Mouse (Mus musculus) ES-Bruce4 (cell line): Measurements from ENCODE around the gene Spag16. TPM values are rescaled to one million over a fixed set of nuclear protein-coding genes. Genes with fewer than 3 reads are reported as not detected.

Experiments
- H3K27ac ChIP-seq: 2 replicates; pipeline ENCODE4 v1.5.1; 2012; ENCODE audit warnings: low read length, inconsistent platforms; ENCODE audit not compliant: insufficient read depth
- H3K27me3 ChIP-seq: 2 replicates; pipeline ENCODE4 v1.6.1; 2012; ENCODE audit warnings: mild to moderate bottlenecking, low read length, inconsistent platforms; ENCODE audit not compliant: control insufficient read depth, poor library complexity, insufficient read depth, severe bottlenecking
- H3K36me3 ChIP-seq: 2 replicates; pipeline ENCODE4 v1.6.1; 2012; ENCODE audit warnings: inconsistent platforms, mild to moderate bottlenecking, low read length, moderate library complexity; ENCODE audit not compliant: control insufficient read depth, poor library complexity, insufficient read depth, severe bottlenecking
- H3K4me1 ChIP-seq: one replicate; pipeline ENCODE4 v1.8.1; 2011; ENCODE audit warnings: low read length; ENCODE audit not compliant: control insufficient read depth, insufficient read depth
- H3K4me3 ChIP-seq: 2 replicates; pipeline ENCODE4 v1.5.1; 2011; ENCODE audit warnings: low read depth, mild to moderate bottlenecking, low read length
- H3K9ac ChIP-seq: 2 replicates; pipeline ENCODE4 v1.6.1; 2012; ENCODE audit warnings: low read depth, mild to moderate bottlenecking, inconsistent platforms; ENCODE audit not compliant: poor library complexity, severe bottlenecking
- H3K9me3 ChIP-seq: replicated peaks from 2 replicates; pipeline ENCODE4 v1.6.1; 2012; ENCODE audit warnings: mild to moderate bottlenecking, low read length, inconsistent platforms; ENCODE audit not compliant: control insufficient read depth, poor library complexity, insufficient read depth, severe bottlenecking
- CTCF ChIP-seq: IDR thresholded peaks from one replicate; pipeline ENCODE4 v1.8.1; 2011; ENCODE audit warnings: low read depth, low read length
- EP300 ChIP-seq: IDR thresholded peaks from 2 replicates; pipeline ENCODE4 v1.6.1; 2011; ENCODE audit warnings: low read depth, low read length; ENCODE audit not compliant: insufficient read depth
- POLR2A ChIP-seq: IDR thresholded peaks from one replicate; pipeline ENCODE4 v1.8.1; 2011; ENCODE audit warnings: low read length; ENCODE audit not compliant: insufficient read depth
- polyA plus RNA-seq: library from polyadenylated mRNA; stranded (reverse); fragments of >200 nt; gene quantifications from 2 replicates; pipeline ENCODE4 v1.2.4, GENCODE M21; 2011; ENCODE audit warnings: low read depth; ENCODE audit not compliant: missing spikeins, insufficient read depth, insufficient read length

Gene Spag16
- polyA plus RNA-seq, 1 experiment = 1.5 TPM

GRCm38 (mm10) chr1:70135547-70135946 lies 308.8 kb downstream of the Spag16 start:
- Histone ChIP-seq H3K9ac (no peak overlapping the region), H3K27ac (no peak overlapping the region), H3K36me3 (no peaks in the 10 kb centered on the region), H3K4me1 (no peaks in the 10 kb centered on the region), H3K4me3 (no peak overlapping the region), H3K9me3 (no peaks in the 10 kb centered on the region), H3K27me3 (no peaks in the 10 kb centered on the region)
- no peak for TF ChIP-seq CTCF
- no peak for TF ChIP-seq POLR2A
- no peak for TF ChIP-seq EP300

- Histone ChIP-seq H3K27ac (no peak overlapping the region), H3K4me3 (no peak overlapping the region), H3K9ac (no peak overlapping the region), H3K4me1 (no peaks in the 10 kb centered on the region), H3K36me3 (no peaks in the 10 kb centered on the region), H3K27me3 (no peaks in the 10 kb centered on the region), H3K9me3 (no peaks in the 10 kb centered on the region)
- no peak for TF ChIP-seq POLR2A
- TF ChIP-seq EP300 = no peak
- no peak for TF ChIP-seq CTCF
Observed at GRCm38 (mm10) chr1:70165343-70166158, 338.8 kb downstream of the Spag16 start.

- no peaks in the 10 kb centered on the region for H3K4me1 ChIP-seq
- H3K9me3 ChIP-seq = no peaks in the 10 kb centered on the region
- no peak overlapping the region for H3K27ac ChIP-seq
- H3K27me3 ChIP-seq = no peaks in the 10 kb centered on the region
- no peaks in the 10 kb centered on the region for H3K36me3 ChIP-seq
- TF ChIP-seq POLR2A (no peak), CTCF (no peak), EP300 (no peak)
- no peak overlapping the region for H3K4me3 ChIP-seq
- H3K9ac ChIP-seq = no peak overlapping the region
Observed at GRCm38 (mm10) chr1:70180123-70180741, 353.5 kb downstream of the Spag16 start.

- no peak for TF ChIP-seq POLR2A
- TF ChIP-seq CTCF = no peak
- no peak for TF ChIP-seq EP300
Observed at GRCm38 (mm10) chr1:70264815-70265214, 438.0 kb downstream of the Spag16 start.

GRCm38 (mm10) chr1:70265920-70266505 lies 439.2 kb downstream of the Spag16 start:
- Histone ChIP-seq H3K27me3 (no peaks in the 10 kb centered on the region), H3K9ac (no peak overlapping the region), H3K4me1 (no peaks in the 10 kb centered on the region), H3K4me3 (no peak overlapping the region), H3K36me3 (no peaks in the 10 kb centered on the region), H3K27ac (no peak overlapping the region), H3K9me3 (no peaks in the 10 kb centered on the region)
- TF ChIP-seq CTCF = no peak
- TF ChIP-seq EP300 = no peak
- TF ChIP-seq POLR2A = no peak

More at GRCm38 (mm10) chr1:70264815-70265214, 438.0 kb downstream of the Spag16 start:
- no peaks in the 10 kb centered on the region for H3K27me3 ChIP-seq
- no peaks in the 10 kb centered on the region for H3K36me3 ChIP-seq
- no peak overlapping the region for H3K4me3 ChIP-seq
- H3K9me3 ChIP-seq = no peaks in the 10 kb centered on the region
- no peak overlapping the region for H3K9ac ChIP-seq
- H3K4me1 ChIP-seq = no peaks in the 10 kb centered on the region
- no peak overlapping the region for H3K27ac ChIP-seq

- no peaks in the 10 kb centered on the region for H3K27me3 ChIP-seq
- H3K4me1 ChIP-seq = no peaks in the 10 kb centered on the region
- no peaks in the 10 kb centered on the region for H3K36me3 ChIP-seq
- no peaks in the 10 kb centered on the region for H3K9me3 ChIP-seq
- TF ChIP-seq CTCF = no peak
- no peak for TF ChIP-seq POLR2A
- TF ChIP-seq EP300 = no peak
- no peak overlapping the region for H3K27ac ChIP-seq
- H3K9ac ChIP-seq = no peak overlapping the region
- no peak overlapping the region for H3K4me3 ChIP-seq
Observed at GRCm38 (mm10) chr1:70270139-70270538, 443.4 kb downstream of the Spag16 start.
